Mouse (Mus musculus): ENCODE measurements around the gene Mroh2a.

Gene Mroh2a

GRCm38 (mm10) chr1:88289917-88290316 is 63.1 kb downstream of the Mroh2a start:
- in situ Hi-C loops (cut with MboI, MseI) = loop anchor here (10.0 kb wide), 1 partner anchor 145 kb away; no protein-coding TSS in a partner anchor

DNA sequence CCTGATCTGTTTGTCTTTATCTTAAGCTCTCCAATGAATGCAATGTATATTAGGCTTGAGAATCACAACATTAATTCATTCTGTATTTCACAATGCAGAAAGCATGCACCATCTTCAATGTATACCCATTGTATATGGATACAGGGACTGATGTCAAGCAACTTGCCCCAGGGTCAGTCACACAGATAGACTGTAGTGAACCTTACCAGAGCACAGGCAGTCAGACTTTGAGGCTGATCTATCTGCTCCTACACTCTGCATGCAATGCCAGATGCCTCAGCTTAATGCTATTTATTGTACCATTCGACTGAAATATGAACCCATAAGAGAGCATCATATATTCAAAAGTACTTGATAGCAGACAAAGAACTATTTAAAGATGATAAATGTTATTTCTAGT is 63.7 kb downstream of the Mroh2a start:
- in situ Hi-C loops (cut with MboI, MseI) = no loop called here

DNA sequence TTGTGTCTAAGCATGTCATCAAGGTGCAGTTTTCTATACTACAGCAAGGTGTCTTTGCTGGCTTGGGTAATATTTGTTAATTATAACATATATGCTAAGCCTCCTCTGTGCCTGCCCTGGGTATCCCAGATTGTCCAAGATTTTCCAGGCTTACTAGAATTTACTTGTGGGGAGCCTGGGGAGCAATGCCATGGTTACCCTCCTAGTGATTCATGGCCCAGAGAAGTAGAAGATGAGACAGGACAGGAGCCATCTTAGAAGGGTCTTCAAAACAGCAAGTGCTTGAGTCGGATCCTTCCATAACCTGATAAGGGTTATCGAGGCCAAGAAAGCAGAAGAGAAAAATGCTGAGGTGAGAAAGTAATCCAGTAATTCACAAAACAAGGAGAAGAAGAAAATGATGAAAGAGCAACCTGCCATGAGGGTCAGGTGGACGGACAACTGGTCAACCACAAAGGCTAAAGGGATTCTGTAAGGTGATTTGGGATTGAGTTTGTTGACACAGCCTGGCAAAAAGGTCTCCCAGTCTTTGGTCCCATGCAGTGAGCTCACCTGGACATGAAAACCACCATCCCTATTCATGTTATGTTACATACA is 64.7 kb downstream of the Mroh2a start:
- in situ Hi-C loops (cut with MboI, MseI) = no loop called here

DNA sequence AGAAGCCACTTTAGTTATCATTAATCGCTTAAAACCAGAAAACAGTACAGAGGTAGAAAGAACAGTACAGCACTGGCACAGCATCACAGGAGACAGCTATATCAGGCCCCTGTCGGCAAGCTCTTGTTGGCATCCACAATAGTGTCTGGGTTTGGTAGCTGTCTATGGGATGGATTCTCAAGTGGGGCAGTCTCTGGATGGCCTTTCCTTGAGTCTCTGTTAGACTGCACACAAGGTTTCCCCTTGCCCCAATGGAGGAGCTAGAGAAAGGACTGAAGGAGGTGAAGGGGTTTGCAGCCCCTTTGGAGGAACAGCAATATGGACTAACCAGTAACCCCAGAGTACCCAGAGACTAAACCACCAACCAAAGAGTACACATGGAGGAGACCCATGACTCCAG is 65.3 kb downstream of the Mroh2a start:
- in situ Hi-C loops (cut with MboI, MseI) = no loop called here

- in situ Hi-C loops (cut with MboI, MseI) = no loop called here
Measured at GRCm38 (mm10) chr1:88294650-88295049, 67.9 kb downstream of the Mroh2a start.

- in situ Hi-C loops (cut with MboI, MseI) = no loop called here
Measured at GRCm38 (mm10) chr1:88296171-88296920, 69.6 kb downstream of the Mroh2a start.

- in situ Hi-C loops (cut with MboI, MseI) = no loop called here
Measured at GRCm38 (mm10) chr1:88297480-88298258, 70.9 kb downstream of the Mroh2a start.

DNA sequence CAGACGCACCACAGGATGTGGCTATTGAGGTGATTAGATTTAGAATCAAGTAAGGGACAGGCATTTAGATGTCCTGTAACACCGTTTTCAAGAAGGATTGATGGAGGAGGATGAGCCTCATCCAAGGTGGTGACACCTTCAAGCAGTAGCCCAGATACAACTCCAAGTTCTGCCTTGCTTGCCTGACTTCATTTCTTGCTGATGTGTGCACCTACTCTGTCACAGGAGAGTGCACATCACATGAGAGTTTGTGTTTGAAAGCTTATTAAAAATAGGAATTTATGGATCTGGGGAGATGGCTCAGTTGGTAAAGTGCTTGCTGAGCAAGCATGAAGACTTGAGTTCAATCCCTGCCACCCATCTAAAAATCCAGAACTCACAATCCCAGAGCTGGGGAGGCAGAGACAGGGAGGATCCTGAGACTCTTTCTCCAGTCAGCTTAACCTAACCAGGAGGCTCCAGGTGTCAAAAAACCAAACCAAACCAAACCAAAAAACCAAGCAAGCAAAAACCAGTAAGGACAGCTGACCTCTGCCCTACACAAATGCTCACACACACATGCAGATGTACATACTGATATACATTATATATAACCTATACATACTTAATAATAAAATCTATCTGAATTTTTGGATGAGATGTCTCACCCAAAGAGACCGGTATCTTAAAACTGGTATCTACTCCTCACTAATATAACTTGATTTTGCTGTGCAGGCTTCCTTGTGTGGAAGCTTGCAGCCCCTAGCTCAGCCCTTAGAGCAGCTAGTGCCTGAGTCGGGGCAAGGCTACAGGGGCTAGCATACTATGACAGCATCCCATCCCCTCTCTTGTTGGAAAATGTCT is 72.1 kb downstream of the Mroh2a start:
- in situ Hi-C loops (cut with MboI, MseI) = no loop called here

- in situ Hi-C loops (cut with MboI, MseI) = no loop called here
Measured at GRCm38 (mm10) chr1:88299529-88299945, 72.8 kb downstream of the Mroh2a start.

DNA sequence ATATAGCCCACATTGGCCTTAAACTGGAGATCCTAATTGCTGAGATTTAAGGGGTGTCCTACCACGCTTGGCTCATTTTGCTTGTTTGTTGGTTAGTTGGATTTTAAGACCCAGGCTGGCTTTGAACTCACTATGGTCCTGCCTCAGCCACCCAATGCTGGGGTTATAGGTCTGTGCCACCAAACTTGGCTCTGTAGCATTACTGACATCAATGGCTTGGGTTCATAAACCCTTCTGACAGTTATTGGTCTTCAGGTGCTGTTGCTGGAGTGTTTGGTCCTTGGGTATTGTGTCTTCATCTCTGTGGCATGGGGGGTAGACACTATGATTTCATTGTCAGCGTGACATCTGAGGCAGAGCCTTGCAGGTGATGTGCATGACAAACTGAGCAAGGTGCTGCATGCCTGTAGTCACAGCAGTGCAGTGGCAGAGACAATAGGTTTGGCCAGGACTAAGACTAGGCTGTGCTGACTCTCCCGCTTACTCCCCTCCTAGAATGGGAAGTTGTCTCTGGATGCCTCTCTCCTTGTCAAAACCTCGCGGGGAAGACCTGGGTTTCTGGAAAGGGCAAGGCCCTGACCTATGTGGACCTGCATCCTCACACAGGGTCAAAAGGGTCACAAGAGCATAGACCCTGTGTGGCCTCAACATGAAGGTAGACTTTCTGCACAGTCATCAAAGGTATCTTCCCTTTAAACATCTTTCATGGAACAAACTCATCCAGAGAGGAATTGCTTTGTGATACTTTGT is 73.7 kb downstream of the Mroh2a start:
- in situ Hi-C loops (cut with MboI, MseI) = no loop called here

GRCm38 (mm10) chr1:88301121-88302014 is 74.6 kb downstream of the Mroh2a start:
- in situ Hi-C loops (cut with MboI, MseI) = no loop called here

GRCm38 (mm10) chr1:88302057-88302740 is 75.4 kb downstream of the Mroh2a start:
- in situ Hi-C loops (cut with MboI, MseI) = no loop called here

GRCm38 (mm10) chr1:88303762-88304161 is 77.0 kb downstream of the Mroh2a start:
- in situ Hi-C loops (cut with MboI, MseI) = no loop called here

DNA sequence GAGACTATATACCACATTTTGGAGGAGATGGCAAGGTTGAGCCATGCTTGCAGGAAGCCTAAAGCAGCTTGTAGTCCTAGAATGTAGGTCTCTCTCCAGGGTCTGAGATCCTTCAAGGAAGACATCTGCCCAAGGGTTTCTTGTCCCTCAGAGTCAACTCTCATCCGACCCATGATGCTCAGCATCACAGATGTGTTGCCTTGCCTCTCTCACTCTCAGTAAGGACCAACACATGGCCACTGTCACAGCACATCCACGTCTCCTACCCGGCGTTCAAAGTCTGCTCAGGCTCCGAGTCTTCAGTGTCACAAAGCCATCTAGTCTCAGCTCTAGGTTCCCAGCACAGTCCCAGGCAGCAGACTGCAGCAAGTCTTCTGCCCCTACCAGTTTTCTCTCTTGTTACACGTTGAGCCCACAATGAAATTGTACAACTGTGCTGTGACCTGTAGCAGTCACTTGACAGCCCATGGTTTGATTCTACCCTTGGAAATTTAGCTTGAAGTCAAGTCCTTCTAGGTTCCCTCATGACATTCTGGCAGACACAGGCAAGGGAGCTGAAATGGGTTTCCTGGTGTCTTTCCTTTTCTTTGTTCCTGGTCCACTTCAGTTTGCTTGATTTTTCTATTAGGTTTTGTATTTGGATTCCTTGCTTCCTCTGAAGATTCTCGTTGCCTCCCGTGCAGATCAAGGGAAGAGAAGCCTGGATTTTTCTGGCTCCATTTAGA is 77.6 kb downstream of the Mroh2a start:
- in situ Hi-C loops (cut with MboI, MseI) = no loop called here

DNA sequence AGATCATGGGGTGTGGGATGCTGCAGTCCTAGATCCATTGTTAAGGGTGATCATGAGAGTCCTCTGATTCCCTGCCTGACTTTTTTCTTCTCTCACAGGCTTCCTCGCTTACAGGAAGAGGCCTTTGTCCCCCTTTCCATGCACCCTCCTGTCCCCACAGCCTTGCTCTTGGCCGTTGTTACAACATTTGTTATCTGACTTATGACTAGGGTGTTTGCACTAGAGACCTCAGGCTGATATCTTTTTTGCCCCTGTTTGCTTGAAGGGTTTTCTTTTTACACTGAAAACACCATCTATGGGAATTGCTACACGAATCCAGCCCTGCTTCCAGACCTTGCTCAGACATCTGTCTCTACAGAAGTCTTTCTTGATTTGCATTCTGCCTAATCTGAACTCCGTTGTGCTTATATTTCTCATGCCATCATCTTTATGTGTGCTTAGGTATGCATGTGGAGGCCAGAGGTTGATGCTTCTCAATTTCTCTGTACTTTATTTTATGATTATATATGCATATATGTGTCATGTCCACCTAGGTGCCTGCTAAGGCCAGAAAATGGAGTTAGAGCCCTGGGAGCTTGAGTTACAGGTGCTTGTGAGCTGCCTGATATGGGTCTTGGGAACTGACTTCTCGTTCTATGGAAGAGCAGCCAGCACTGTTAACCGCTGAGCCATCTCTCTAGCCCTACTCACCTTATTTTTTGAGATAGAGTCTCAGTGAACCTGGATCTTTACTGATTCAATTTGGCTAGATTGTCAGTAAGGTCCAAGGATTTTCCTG is 78.4 kb downstream of the Mroh2a start:
- in situ Hi-C loops (cut with MboI, MseI) = no loop called here

DNA sequence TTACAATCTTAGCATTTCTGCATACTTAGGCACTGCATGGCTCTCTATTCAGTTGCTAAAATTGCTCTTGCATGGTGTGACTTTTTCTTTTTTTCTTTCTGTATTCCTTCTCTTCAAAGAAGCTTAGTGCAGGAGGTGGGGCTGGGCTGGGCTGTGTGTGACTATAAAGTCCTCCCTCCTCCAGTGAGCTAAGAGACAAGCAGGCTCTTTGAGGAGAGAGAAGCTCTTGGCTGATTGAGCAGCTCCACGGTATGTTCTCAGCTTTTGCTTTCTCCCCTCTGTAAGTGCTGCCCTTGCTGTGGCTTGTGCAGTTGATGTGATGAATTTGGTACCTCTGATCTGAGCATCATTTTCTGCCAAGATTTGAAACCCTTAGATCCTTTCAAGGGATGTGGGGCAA is 79.8 kb downstream of the Mroh2a start:
- in situ Hi-C loops (cut with MboI, MseI) = no loop called here

DNA sequence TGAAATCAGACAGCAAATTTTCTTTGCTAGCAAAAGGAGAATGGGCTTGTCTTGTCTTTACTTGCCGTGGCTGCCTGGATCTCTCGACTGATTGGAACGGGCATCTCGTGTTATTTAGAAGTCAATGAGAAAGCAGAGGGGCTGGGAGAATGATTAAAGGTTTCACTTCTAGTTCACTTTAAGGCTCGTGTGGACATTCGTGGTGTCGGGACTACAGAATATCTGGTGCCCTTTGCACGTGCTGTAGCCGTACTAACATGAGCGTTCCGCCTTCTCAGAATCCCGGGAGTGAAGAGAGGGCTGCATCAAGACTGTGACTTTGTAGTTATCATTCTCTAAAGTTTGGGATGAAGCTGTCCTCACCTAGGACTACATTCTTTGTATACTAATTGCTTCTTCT is 80.4 kb downstream of the Mroh2a start:
- in situ Hi-C loops (cut with MboI, MseI) = no loop called here

DNA sequence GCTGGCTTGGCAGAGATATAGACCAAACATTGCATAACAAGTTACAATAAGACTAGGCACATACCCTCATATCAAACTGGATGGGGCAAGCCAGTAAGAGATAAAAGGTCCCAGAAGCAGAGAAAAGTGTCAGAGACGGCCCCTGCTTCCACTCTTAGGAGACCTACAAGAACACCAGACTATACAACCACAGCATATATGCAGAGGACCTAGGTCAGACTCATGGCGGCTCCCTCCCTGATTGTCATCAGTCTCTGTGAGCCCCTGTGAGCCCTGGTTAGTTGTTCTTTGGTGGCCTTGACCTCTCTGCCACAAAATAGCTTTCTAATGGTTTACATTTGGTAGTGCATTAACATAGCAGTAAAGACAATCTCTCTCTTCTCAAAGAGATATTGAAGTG is 82.2 kb downstream of the Mroh2a start:
- in situ Hi-C loops (cut with MboI, MseI) = no loop called here

Data from regulatory T cell (primary cell).